Mouse (Mus musculus) stomach, embryonic 16.5 days (tissue): ENCODE measurements around the gene Ppp4r4. TPM values are rescaled to one million over a fixed set of nuclear protein-coding genes. Genes with fewer than 3 reads are reported as not detected.

ENCODE experiments used
- ATAC-seq: fragments of 200-750 bp; cut with Nextera tagmentation; 2 replicates; pipeline ENCODE4 v1.8.0; 2017; ENCODE audit warnings: moderate number of reproducible peaks, moderate TSS enrichment; ENCODE audit not compliant: insufficient read depth, low FRiP score
- H3K27ac ChIP-seq: fragments of 300-500 bp; sonication (generic); 2 replicates; pipeline ENCODE4 v1.5.1; 2014; ENCODE audit warnings: low read length
- H3K27me3 ChIP-seq: fragments of 300-500 bp; sonication (generic); 2 replicates; pipeline ENCODE4 v1.6.1; 2014; ENCODE audit warnings: low read length, control low read depth, mixed read lengths; ENCODE audit not compliant: control insufficient read depth, insufficient read depth
- H3K36me3 ChIP-seq: fragments of 300-500 bp; sonication (generic); 2 replicates; pipeline ENCODE4 v1.6.1; 2014; ENCODE audit warnings: low read length; ENCODE audit not compliant: control insufficient read depth, insufficient read depth
- H3K4me1 ChIP-seq: fragments of 300-500 bp; sonication (generic); 2 replicates; pipeline ENCODE4 v1.6.1; 2014; ENCODE audit warnings: low read length, control low read depth, mixed read lengths; ENCODE audit not compliant: control insufficient read depth, insufficient read depth
- H3K4me2 ChIP-seq: fragments of 300-500 bp; sonication (generic); 2 replicates; pipeline ENCODE4 v1.6.1; 2014; ENCODE audit warnings: low read depth, low read length, mixed read lengths
- H3K4me3 ChIP-seq: fragments of 300-500 bp; sonication (generic); replicated peaks from 2 replicates; pipeline ENCODE4 v1.5.1; 2014; ENCODE audit warnings: mild to moderate bottlenecking, low read length
- H3K9ac ChIP-seq: fragments of 300-500 bp; sonication (generic); 2 replicates; pipeline ENCODE4 v1.6.1; 2014; ENCODE audit warnings: low read length
- H3K9me3 ChIP-seq: fragments of 300-500 bp; sonication (generic); replicated peaks from 2 replicates; pipeline ENCODE4 v1.6.1; 2016; ENCODE audit warnings: low read length, control low read depth; ENCODE audit not compliant: control insufficient read depth
- WGBS: fragments of 180-500 bp; shearing (Covaris S2); extraction: QIAGEN DNeasy Blood & Tissue Kit; methylation state at CpG from one replicate; pipeline ENCODE4 v1.1.7; 2014; 5-methylcytosine and 5-hydroxymethylcytosine counted together
- polyA plus RNA-seq: library from polyadenylated mRNA; unstranded; fragments of >200 nt; fragmentation: Nextera tagmentation; extraction: Ambion mirVana; gene quantifications from 2 replicates; pipeline ENCODE4 v1.2.1, GENCODE M21; 2015

The Ppp4r4 gene
- polyA plus RNA-seq, 1 experiment from 2014 or later, result 1.1 TPM

DNA sequence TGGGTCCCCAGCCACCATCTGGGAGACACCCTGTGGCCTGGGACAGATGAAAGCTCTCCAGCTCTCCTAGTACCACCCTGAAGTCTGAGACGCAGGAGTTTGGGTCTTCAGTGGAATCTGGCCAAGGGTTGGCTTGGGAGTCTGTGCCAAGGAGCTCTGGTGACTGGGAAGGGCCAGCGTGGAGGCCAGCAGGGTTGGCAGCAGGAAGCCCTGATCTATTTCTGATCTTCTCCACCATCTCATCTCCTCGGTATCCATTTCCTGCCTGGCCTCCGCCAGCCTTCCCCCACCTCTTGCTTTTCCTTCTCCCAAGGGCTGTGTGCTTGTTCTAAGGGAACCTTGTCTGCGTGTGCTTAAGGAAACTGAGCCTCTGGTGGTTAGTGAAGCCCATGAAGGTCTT is 33.3 kb upstream of the Ppp4r4 start:
- Histone ChIP-seq H3K4me2 (no peak overlapping the region), H3K27me3 (no peaks in the 10 kb centered on the region), H3K4me3 (no peak overlapping the region), H3K9me3 (no peaks in the 10 kb centered on the region), H3K9ac (no peak overlapping the region), H3K4me1 (no peaks in the 10 kb centered on the region), H3K27ac (no peak overlapping the region), H3K36me3 (no peaks in the 10 kb centered on the region)
- 61% methylated on average over 5 of the region's 5 CpGs for WGBS
- ATAC-seq, result no peak

DNA sequence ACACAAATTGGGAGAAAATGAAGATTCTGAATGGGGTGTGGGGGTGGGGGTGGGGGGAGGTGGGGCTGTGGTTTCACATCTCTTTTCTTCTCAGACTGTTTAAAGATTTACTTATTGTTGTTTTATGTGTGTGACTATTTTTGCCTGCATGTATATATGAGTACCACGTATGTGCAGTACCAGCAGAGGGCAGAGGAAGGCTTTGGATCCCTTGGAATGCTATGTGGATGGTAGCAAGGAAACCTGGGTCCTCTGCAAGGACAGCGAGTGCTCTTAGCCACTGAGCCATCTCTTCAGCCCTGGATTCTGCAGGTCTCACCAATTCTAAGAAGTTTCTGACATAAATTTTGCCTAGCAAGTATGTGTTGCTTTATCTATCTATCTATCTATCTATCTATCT is 32.8 kb upstream of the Ppp4r4 start:
- Histone ChIP-seq H3K4me1 (no peaks in the 10 kb centered on the region), H3K4me3 (no peak overlapping the region)
- WGBS, result 79% methylated on average over 2 of the region's 2 CpGs

DNA sequence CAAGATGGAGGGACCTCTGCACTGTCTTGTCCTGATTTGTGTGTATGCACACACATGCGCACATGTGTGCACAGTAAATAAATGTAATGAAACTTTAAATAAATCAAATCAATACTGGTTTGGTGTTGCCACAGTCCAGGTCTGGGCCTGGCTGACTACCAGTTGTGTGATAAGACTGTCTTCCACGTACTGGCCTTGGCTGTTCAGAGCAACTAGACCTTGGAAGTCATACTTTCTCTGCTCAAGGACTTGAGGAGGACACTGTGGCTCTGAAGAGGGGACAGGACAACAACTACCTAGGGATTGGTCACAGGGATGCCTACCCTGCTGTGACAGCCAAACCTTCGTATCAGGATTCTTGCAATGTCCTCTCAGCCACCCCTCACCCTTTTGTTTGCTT is 28.8 kb upstream of the Ppp4r4 start:
- no peak overlapping the region for H3K9ac ChIP-seq
- H3K9me3 ChIP-seq, result no peaks in the 10 kb centered on the region
- H3K4me1 ChIP-seq, result no peaks in the 10 kb centered on the region

More for the DNA sequence above, 32.8 kb upstream of the Ppp4r4 start:
- H3K9ac ChIP-seq, result no peak overlapping the region
- H3K9me3 ChIP-seq, result no peaks in the 10 kb centered on the region
- no peak overlapping the region for H3K27ac ChIP-seq
- no peak for ATAC-seq
- no peaks in the 10 kb centered on the region for H3K27me3 ChIP-seq
- H3K36me3 ChIP-seq, result no peaks in the 10 kb centered on the region
- no peak overlapping the region for H3K4me2 ChIP-seq

DNA sequence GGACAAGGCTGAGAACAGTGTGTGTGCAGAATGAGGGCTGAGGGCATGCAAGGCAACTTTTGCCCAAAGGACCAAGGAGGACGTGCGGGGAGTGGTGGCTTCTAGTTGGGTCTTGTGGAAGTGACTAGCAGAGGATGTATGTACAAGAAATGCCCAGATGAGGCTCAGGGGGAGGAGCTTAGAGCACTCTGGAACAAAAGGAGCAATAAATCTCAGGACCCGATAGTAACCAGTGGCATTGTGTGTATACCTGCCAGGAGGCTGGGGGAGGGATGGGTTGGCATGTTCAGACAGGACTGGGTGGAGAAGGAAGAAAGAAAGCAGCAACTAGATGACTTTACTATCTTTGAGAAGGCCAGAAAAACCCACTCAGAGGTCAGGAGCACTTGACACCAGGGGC is 27.7 kb upstream of the Ppp4r4 start:
- 0 out of 2 replicates have a peak overlapping the region, but pooled peaks have one; percentile 1 for H3K27ac ChIP-seq
- no peaks in the 10 kb centered on the region for H3K27me3 ChIP-seq
- ATAC-seq, result peak; percentile 69; the same call in 1 of the 2 replicates
- no peak overlapping the region for H3K4me2 ChIP-seq
- no peaks in the 10 kb centered on the region for H3K9me3 ChIP-seq
- H3K9ac ChIP-seq, result no peak overlapping the region
- WGBS, result 69% methylated on average over 3 of the region's 3 CpGs
- H3K4me3 ChIP-seq, result no peak overlapping the region
- no peaks in the 10 kb centered on the region for H3K36me3 ChIP-seq
- H3K4me1 ChIP-seq, result no peaks in the 10 kb centered on the region

More for the DNA sequence above, 28.8 kb upstream of the Ppp4r4 start:
- WGBS, result 66% methylated on average over 3 of the region's 3 CpGs
- Histone ChIP-seq H3K27ac (no peak overlapping the region), H3K27me3 (no peaks in the 10 kb centered on the region), H3K4me2 (no peak overlapping the region), H3K36me3 (no peaks in the 10 kb centered on the region), H3K4me3 (no peak overlapping the region)
- no peak for ATAC-seq

DNA sequence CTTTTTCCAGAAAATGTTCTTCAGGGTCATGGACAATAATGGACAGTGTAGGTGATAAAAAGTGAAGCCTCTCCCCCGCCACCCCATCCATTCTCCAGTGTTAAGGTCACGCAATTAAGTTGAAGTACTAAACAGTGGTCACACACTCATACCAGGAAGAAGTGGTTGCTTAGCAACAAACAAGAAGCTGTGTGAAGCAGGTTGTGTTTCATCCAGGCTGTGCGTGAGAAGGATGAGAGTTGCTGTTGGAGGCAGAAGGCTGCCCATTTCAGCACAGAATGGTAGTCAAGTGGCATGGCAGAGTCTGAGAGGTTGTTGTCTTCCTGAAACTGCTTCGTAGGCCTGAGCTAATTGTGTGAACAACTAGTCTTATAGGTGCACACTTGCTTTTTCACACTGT is 23.7 kb upstream of the Ppp4r4 start:
- Histone ChIP-seq H3K36me3 (no peaks in the 10 kb centered on the region), H3K9ac (no peak overlapping the region), H3K27me3 (no peaks in the 10 kb centered on the region), H3K9me3 (no peaks in the 10 kb centered on the region), H3K4me3 (no peak overlapping the region), H3K4me2 (no peak overlapping the region), H3K27ac (no peak overlapping the region), H3K4me1 (no peaks in the 10 kb centered on the region)
- no peak for ATAC-seq
- WGBS, result 74% methylated on average over 4 of the region's 4 CpGs

DNA sequence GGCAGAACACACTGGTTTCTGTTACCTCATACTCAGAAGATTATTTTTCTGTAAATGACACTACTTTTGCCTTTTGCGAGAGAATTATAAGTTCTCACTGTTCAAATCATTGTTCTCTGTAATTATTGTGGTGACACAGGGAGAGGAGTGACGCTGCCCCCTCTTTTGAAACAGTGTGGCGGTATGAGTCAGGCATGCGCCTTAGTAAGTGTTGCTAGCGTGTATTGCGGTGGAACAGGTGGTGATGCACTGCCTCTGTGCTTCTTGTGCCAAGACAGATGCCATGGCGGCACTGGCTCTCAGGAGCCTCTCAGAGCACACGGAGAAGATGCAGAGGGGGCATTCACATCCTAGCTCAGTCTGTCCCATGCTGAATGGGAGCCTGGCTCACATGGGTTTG is 22.2 kb upstream of the Ppp4r4 start:
- Histone ChIP-seq H3K9ac (no peak overlapping the region), H3K27me3 (no peaks in the 10 kb centered on the region), H3K27ac (no peak overlapping the region), H3K4me2 (no peak overlapping the region), H3K36me3 (no peaks in the 10 kb centered on the region), H3K4me1 (no peaks in the 10 kb centered on the region), H3K9me3 (no peaks in the 10 kb centered on the region), H3K4me3 (no peak overlapping the region)
- no peak for ATAC-seq
- WGBS, result 87% methylated on average over 8 of the region's 8 CpGs

DNA sequence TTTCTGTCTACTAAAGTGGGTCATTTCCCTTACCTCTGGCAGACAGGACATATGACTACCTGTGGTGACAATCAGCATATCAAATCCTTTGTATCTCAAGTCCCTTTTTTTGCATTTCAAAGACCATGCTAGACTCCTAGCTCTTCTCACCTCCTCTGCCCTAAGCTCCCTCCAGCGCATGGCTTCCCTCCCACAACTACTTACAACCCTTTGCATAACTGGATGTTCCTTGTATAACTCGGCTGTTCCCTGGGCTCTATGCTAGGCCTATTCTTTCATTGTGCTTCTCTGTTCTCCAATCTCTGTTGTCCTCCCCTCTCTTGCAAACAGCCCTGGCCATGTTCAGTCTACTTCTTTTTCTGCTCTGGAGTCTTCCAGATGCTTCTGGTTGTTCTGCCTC is 20.5 kb upstream of the Ppp4r4 start:
- no peak for ATAC-seq
- H3K36me3 ChIP-seq, result no peaks in the 10 kb centered on the region
- H3K4me1 ChIP-seq, result no peaks in the 10 kb centered on the region
- no peaks in the 10 kb centered on the region for H3K27me3 ChIP-seq
- no peak overlapping the region for H3K27ac ChIP-seq
- 43% methylated on average over 2 of the region's 2 CpGs for WGBS
- H3K4me2 ChIP-seq, result no peak overlapping the region
- no peaks in the 10 kb centered on the region for H3K9me3 ChIP-seq
- no peak overlapping the region for H3K4me3 ChIP-seq
- no peak overlapping the region for H3K9ac ChIP-seq

DNA sequence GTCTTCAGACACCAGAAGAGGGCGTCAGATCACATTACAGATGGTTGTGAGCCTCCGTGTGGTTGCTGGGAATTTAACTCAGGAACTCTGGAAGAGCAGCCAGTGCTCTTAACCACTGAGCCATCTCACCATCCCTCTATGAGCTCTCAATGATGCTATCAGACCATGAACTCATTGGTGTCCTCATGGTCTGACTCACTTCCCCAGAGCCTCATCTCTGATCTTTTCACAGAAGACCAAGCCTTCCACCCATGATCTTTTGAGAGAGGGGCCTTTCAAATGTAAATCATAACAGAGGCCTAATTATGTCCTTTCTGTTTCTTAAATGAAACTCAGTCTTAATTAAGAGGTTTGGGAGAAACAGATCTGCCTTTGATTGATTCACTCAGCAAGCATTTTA is 19.0 kb upstream of the Ppp4r4 start:
- no peak for ATAC-seq
- no peak overlapping the region for H3K4me3 ChIP-seq

DNA sequence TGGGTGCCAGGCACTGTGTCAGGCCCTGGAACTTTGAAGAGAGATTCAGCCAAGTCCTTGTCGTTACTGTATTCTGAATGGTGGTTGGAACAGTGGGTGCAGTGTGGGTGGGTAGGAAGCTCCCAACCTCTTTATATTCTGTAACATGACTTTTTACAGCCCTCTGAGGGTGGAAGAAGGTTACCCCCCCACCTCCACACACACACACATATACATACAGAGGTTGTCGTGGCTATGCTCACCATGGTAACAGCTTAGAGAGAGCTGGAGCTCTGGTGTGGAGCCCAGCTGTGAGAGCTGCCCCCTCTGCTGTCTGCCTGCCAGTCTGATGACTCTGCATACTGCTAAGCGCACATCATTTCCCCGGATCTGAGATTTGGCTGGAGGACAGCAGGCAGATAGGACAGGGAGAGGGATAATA is 18.6 kb upstream of the Ppp4r4 start:
- Histone ChIP-seq H3K9me3 (no peaks in the 10 kb centered on the region), H3K4me1 (no peaks in the 10 kb centered on the region), H3K9ac (no peak overlapping the region), H3K4me3 (no peak overlapping the region), H3K36me3 (no peaks in the 10 kb centered on the region), H3K27me3 (no peaks in the 10 kb centered on the region), H3K4me2 (no peak overlapping the region), H3K27ac (no peak overlapping the region)
- WGBS, result 41% methylated on average over 4 of the region's 4 CpGs
- no peak for ATAC-seq

More for the DNA sequence above, 19.0 kb upstream of the Ppp4r4 start:
- H3K4me2 ChIP-seq, result no peak overlapping the region
- no peak overlapping the region for H3K27ac ChIP-seq
- H3K4me1 ChIP-seq, result no peaks in the 10 kb centered on the region
- H3K27me3 ChIP-seq, result no peaks in the 10 kb centered on the region
- no peak overlapping the region for H3K9ac ChIP-seq
- no peaks in the 10 kb centered on the region for H3K9me3 ChIP-seq
- WGBS, result 64% methylated on average over 2 of the region's 2 CpGs
- no peaks in the 10 kb centered on the region for H3K36me3 ChIP-seq

DNA sequence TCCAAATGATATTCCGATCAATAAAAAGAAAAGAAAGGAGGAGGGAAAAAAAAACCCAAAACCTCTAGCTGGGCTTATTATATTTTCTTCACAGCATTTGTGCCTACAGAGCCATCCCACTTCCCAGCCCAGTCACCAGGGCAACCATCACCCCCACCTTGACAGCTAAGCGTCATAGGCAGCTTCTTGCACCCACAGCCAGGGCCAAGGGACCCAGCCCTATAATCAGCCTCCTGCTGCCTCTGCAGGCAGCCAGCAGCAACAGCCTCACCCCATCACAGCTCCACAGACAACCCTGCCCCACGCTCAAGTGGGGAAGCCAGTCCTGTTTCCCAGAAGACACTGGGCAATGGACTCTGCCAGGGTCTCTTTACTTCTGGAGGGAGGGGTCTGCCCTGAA is 17.7 kb upstream of the Ppp4r4 start:
- Histone ChIP-seq H3K9me3 (no peaks in the 10 kb centered on the region), H3K4me1 (no peaks in the 10 kb centered on the region), H3K4me3 (no peak overlapping the region), H3K36me3 (no peaks in the 10 kb centered on the region), H3K27ac (no peak overlapping the region), H3K4me2 (no peak overlapping the region), H3K27me3 (no peaks in the 10 kb centered on the region), H3K9ac (no peak overlapping the region)
- WGBS, result 59% methylated on average over 3 of the region's 3 CpGs
- no peak for ATAC-seq
